Mouse (Mus musculus): ENCODE results near the gene Cep128.
A peak's percentile ranks its signal among the peaks of the same experiment; 100 is the strongest.

GRCm38 (mm10) chr12:91326104-91326503 is 58.1 kb downstream of the Cep128 start:
- TF ChIP-seq CTCF (conservative IDR thresholded peaks at IDR 0.05; ENCODE audit: low read length) (peak; percentile 88), NANOG (IDR thresholded peaks at IDR 0.05; ENCODE audit: borderline replicate concordance, low read length) (no peak), POU5F1 (IDR thresholded peaks at IDR 0.05; ENCODE audit: borderline replicate concordance, low read length) (no peak)

Measured in E14TG2a.4 (cell line).